Mouse (Mus musculus) spleen, postnatal 36 days (tissue): ENCODE measurements around the gene 1110008P14Rik.

Experiments used
- DNase-seq, 2 experiments: peaks; one replicate each; pipeline ENCODE4 v3.0.0; 2022; ENCODE audit warnings: low spot score in 2 of 2, mixed read lengths in 1 of 2

Gene 1110008P14Rik

DNA sequence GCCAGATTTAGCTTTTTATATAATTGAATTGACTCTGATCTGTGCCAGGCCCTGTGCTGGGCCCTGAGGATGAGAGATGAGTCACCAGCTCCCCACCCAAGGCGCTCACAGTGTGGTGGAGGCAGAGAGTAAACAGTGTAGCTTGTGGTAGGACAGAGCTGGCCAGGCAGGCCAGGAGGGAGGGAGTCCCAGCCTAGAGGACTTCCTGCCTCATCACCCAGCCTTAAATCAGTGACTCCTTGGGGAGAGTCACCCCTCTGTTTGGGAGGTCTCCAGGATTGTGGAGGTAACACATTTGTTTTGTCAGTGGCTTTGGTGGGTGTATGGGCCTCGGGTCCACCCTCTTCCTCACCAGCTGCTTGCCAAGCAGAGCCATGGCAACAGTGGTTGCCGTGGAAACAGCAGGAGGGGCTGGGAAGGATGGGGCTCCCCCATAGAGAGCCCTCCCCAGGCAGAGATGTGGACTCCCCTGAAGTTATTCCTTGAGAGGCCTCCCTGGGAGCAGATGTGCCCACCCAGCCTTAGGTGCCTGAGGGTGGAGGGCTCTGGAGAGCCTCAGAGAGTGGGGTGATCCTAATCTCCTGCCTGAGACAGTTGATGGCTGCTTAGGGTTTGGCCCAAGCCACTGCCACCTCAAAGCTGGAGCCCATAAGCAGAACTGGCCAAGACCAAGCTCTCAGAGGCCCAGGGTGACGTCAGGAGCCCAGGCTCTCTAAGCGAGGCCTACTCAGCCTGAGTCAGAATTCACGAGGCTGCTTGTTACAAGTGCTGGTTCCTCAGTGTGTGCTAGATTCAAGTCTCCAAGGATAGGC is 39.0 kb downstream of the 1110008P14Rik start:
- DNase-seq, result no peak

DNA sequence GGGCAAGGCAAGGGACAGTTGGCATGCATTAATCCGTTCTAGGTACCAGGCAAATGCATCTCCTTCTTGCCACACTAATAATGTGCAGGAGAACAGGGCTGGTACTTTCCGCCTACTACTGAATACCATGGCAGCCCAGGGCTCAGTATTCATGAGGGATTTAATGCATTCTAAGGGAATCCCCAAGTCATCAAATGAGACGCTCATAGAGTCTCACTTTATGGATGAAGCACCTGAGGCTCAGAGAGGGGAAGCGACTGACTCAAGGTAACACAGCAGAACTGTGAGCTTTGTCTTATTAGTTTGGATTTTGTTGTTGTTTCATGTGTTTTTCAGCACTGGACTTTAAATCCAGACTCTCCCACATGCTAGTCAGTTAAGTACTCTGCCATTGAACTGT is 39.7 kb downstream of the 1110008P14Rik start:
- no peak for DNase-seq

- no peak for DNase-seq
Observed at GRCm38 (mm10) chr2:32341634-32341939, 40.2 kb downstream of the 1110008P14Rik start.

DNA sequence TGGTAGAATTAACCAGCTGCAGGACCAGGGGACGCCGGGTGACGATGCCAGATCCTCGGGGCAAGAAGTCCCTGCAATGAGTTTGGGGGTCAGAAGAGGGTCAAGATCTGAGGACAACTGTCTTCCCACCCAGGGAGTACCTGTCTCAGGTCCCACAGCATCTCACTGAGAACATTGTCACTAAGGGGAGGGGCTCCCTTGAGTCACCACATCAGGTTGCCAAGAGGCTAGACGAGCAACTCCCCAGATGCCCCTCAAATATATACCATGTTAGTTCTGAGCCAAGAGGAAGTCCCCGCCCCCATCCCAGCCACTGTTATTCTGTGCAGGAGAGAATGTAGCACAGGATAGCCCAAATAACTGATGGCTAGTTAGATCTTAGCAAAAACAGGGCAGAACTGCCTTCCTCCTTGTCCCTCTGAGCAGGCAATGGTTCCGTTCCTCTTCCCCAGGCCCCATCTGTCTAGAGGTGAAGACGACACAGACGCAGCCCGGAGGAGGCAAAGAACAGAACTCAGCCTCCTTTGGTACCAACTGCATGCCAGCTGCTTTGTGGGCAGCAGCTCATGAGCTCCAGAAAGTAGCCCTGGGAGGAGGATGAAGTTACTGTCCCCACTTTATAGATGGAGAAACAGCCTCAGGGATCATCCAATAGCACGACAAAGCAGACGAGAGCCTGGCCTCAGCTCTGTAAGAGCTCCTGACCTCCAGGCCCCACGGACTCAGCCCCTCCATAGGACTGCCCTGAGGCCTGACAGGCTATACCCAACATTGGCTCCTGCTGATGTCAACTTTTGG is 40.7 kb downstream of the 1110008P14Rik start:
- DNase-seq, result no peak

- no peak for DNase-seq
Observed at GRCm38 (mm10) chr2:32339912-32340642, 41.7 kb downstream of the 1110008P14Rik start.

DNA sequence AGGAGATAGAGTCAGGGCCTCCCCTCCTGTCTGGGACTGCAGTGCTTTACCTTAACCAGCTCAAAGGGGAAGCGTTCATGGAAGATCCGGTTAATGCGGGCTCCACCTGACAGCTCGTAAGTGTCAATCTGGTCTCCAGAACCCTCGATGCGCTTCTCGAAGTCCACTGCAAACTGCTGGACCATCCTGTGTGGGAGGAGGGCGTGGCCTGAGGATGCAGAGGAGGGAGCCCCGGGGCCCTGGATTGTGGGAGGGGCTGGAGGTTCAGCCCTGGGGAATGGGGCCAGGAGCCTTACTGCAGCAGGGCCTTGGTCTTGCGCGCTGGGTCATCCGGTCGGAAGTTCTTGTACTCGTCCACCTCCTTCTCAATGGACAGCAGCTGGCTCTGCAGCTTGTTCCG is 45.9 kb downstream of the 1110008P14Rik start:
- DNase-seq, result no peak

DNA sequence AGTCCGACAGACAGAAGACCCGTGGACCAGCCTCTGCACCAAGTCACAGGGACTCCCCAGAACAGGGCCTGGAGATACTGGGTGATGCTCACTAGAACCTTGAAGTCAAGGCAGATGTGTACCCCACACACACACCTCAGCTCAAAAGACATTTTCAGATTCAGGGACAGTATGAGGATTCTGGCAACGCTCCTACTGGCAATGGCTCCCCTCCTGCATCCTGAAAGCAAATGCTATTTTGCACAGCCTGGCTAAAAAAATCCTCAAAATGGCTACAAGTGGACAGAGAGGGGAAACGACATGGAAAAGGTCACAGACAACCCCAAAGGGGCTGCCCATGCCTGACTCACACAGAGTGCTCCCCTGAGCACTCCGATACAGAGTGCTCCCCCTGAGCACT is 49.6 kb downstream of the 1110008P14Rik start:
- DNase-seq, result no peak

DNA sequence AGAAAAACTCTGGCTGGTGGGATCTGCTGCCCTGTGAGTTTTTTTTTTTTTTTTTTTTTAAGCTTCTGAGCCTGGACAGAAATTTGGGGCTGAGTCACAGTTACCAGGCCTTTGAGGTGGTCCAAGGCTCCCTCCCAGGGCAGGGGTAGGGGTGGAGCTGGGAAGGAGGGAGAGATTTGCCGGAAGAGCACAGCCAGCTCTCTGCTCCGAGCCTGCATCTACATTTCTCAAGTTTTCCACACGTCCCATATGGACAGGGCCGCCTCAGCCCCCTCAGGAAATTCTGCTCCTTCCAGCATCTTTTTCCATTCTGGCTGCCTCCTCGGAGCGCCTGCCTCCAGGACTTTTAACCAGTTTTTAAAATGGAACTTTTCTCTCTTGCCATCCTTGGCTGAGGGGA is 52.2 kb downstream of the 1110008P14Rik start:
- DNase-seq, result no peak

GRCm38 (mm10) chr2:32328911-32329460 is 52.8 kb downstream of the 1110008P14Rik start:
- DNase-seq, result no peak

- no peak for DNase-seq
Observed at GRCm38 (mm10) chr2:32327200-32327599, 54.5 kb downstream of the 1110008P14Rik start.
